Mouse (Mus musculus) megakaryocyte, embryonic 14.5 days (primary cell): Measurements from ENCODE around the gene Olfr547.

ENCODE experiments used
- FLI1 ChIP-seq: IDR thresholded peaks from 2 replicates; pipeline ENCODE4 v1.6.1; 2012; ENCODE audit warnings: low read length, inconsistent platforms, mixed read lengths
- GATA1 ChIP-seq: IDR thresholded peaks from 3 replicates; pipeline ENCODE4 v1.6.1; 2012; ENCODE audit warnings: mixed read lengths, low read length, inconsistent platforms, borderline replicate concordance

DNA sequence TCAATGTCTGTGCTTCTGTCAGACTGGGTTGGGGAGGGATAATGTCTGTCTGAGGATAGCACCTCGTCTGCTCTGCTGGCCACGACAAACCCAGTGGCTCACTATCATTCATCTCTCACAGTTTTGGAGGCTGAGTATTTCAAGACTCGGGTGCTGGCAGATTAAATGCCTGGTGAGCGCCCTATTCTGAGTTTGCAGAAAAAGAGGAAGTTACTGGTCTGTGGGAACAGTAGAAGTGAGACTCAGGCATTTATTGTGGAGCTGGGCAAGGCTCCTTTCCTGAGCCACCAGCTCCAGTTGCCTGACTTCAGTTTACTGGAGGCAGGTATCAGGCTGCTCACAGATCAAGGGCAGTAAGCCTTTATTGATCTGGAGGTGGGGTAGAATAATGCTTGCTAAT lies 20.4 kb upstream of the Olfr547 start:
- no peak for TF ChIP-seq GATA1
- no peak for TF ChIP-seq FLI1
